Mouse (Mus musculus): ENCODE data around the gene Phf3.

Phf3 gene

GRCm38 (mm10) chr1:30815609-30816008 lies 58.1 kb downstream of the Phf3 start:
- no peak for DNase-seq

GRCm38 (mm10) chr1:30814987-30815386 lies 58.7 kb downstream of the Phf3 start:
- DNase-seq: no peak

- DNase-seq: no peak
Measured at GRCm38 (mm10) chr1:30808101-30808699, 65.5 kb downstream of the Phf3 start.

GRCm38 (mm10) chr1:30805688-30806285 lies 67.9 kb downstream of the Phf3 start:
- DNase-seq: no peak

- DNase-seq: no peak
Measured at GRCm38 (mm10) chr1:30804919-30805318, 68.8 kb downstream of the Phf3 start.

GRCm38 (mm10) chr1:30801911-30802310 lies 71.8 kb downstream of the Phf3 start:
- no peak for DNase-seq

GRCm38 (mm10) chr1:30799277-30799834 lies 74.4 kb downstream of the Phf3 start:
- no peak for DNase-seq

- no peak for DNase-seq
Measured at GRCm38 (mm10) chr1:30794606-30795005, 79.1 kb downstream of the Phf3 start.

- no peak for DNase-seq
Measured at GRCm38 (mm10) chr1:30793357-30793883, 80.3 kb downstream of the Phf3 start.

- DNase-seq: no peak
Measured at GRCm38 (mm10) chr1:30792935-30793334, 80.8 kb downstream of the Phf3 start.

- DNase-seq: no peak
Measured at GRCm38 (mm10) chr1:30790220-30790619, 83.5 kb downstream of the Phf3 start.

GRCm38 (mm10) chr1:30789689-30790088 lies 84.0 kb downstream of the Phf3 start:
- no peak for DNase-seq

GRCm38 (mm10) chr1:30789001-30789400 lies 84.7 kb downstream of the Phf3 start:
- DNase-seq: peak; percentile 37 to 58

- DNase-seq: no peak
Measured at GRCm38 (mm10) chr1:30786583-30786982, 87.1 kb downstream of the Phf3 start.

GRCm38 (mm10) chr1:30783741-30784140 lies 90.0 kb downstream of the Phf3 start:
- DNase-seq: no peak

GRCm38 (mm10) chr1:30780293-30780692 lies 93.4 kb downstream of the Phf3 start:
- peak; percentile 45 to 75 for DNase-seq

GRCm38 (mm10) chr1:30779562-30779961 lies 94.2 kb downstream of the Phf3 start:
- DNase-seq: no peak

GRCm38 (mm10) chr1:30778374-30779005 lies 95.2 kb downstream of the Phf3 start:
- peak; percentile 42 to 50 for DNase-seq

GRCm38 (mm10) chr1:30776196-30776595 lies 97.5 kb downstream of the Phf3 start:
- no peak for DNase-seq

- DNase-seq: peak in 1 of 2 experiments; percentile 26
Measured at GRCm38 (mm10) chr1:30773662-30774061, 100.1 kb downstream of the Phf3 start.

- DNase-seq: peak; percentile 52 to 68
Measured at GRCm38 (mm10) chr1:30772851-30773250, 100.9 kb downstream of the Phf3 start.

- peak; percentile 19 to 42 for DNase-seq
Measured at GRCm38 (mm10) chr1:30771772-30772171, 101.9 kb downstream of the Phf3 start.

GRCm38 (mm10) chr1:30770599-30770998 lies 103.1 kb downstream of the Phf3 start:
- DNase-seq: peak in 1 of 2 experiments; percentile 19

GRCm38 (mm10) chr1:30756794-30757193 lies 116.9 kb downstream of the Phf3 start:
- no peak for DNase-seq

Data from cerebellum, postnatal 14 days (tissue).